Mouse (Mus musculus) spleen, adult 12 weeks (tissue): ENCODE data around the gene Chpf.

Experiments
- DNase-seq: peaks from one replicate; pipeline ENCODE4 v3.0.0; 2022; ENCODE audit warnings: low spot score

The Chpf gene

GRCm38 (mm10) chr1:75458025-75458788, 20.9 kb downstream of the Chpf start:
- DNase-seq, result no peak

- no peak for DNase-seq
These were observed 21.4 kb downstream of the Chpf start for GRCm38 (mm10) chr1:75457710-75458024.

- DNase-seq, result no peak
These were observed 22.2 kb downstream of the Chpf start for GRCm38 (mm10) chr1:75456746-75457564.

- DNase-seq, result no peak
These were observed 23.2 kb downstream of the Chpf start for GRCm38 (mm10) chr1:75455948-75456347.

- DNase-seq, result no peak
These were observed 23.7 kb downstream of the Chpf start for GRCm38 (mm10) chr1:75455433-75455832.

GRCm38 (mm10) chr1:75451900-75452299, 27.2 kb downstream of the Chpf start:
- no peak for DNase-seq

- DNase-seq, result no peak
These were observed 28.6 kb downstream of the Chpf start, which contains the start of gene Asic4 for GRCm38 (mm10) chr1:75450314-75451005. TSS of gene Asic4 (plus strand) at chr1:75450436.

GRCm38 (mm10) chr1:75449377-75450135, 29.6 kb downstream of the Chpf start:
- no peak for DNase-seq

GRCm38 (mm10) chr1:75448937-75449336, 30.2 kb downstream of the Chpf start:
- DNase-seq, result no peak

- DNase-seq, result no peak
These were observed 31.1 kb downstream of the Chpf start for GRCm38 (mm10) chr1:75448052-75448431.

GRCm38 (mm10) chr1:75447265-75448051, 31.6 kb downstream of the Chpf start:
- DNase-seq, result no peak

- no peak for DNase-seq
These were observed 32.5 kb downstream of the Chpf start for GRCm38 (mm10) chr1:75446656-75447055.

- DNase-seq, result peak; percentile 53
These were observed 33.1 kb downstream of the Chpf start for GRCm38 (mm10) chr1:75445751-75446611.

- DNase-seq, result no peak
These were observed 33.9 kb downstream of the Chpf start for GRCm38 (mm10) chr1:75445141-75445701.

- no peak for DNase-seq
These were observed 34.9 kb downstream of the Chpf start for GRCm38 (mm10) chr1:75444208-75444607.

- no peak for DNase-seq
These were observed 35.7 kb downstream of the Chpf start for GRCm38 (mm10) chr1:75443247-75444024.

GRCm38 (mm10) chr1:75442811-75443210, 36.3 kb downstream of the Chpf start:
- DNase-seq, result no peak

GRCm38 (mm10) chr1:75442171-75442570, 36.9 kb downstream of the Chpf start:
- DNase-seq, result no peak

- DNase-seq, result no peak
These were observed 37.6 kb downstream of the Chpf start for GRCm38 (mm10) chr1:75441471-75441996.
